Mouse (Mus musculus) heart, embryonic 10.5 days (tissue): ENCODE data around the gene Olfr1426. TPM values are rescaled to one million over a fixed set of nuclear protein-coding genes. Genes with fewer than 3 reads are reported as not detected.

Source experiments
- DNase-seq: peaks from one replicate; pipeline ENCODE4 v3.0.0-alpha.2; 2017; ENCODE audit warnings: low spot score
- H3K27ac ChIP-seq: fragments of 300-500 bp; sonication (generic); 2 replicates; pipeline ENCODE4 v1.5.1; 2016; ENCODE audit warnings: mild to moderate bottlenecking
- H3K27me3 ChIP-seq: fragments of 300-500 bp; sonication (generic); 2 replicates; pipeline ENCODE4 v1.6.1; 2016; ENCODE audit warnings: mild to moderate bottlenecking; ENCODE audit not compliant: poor library complexity, insufficient read depth, severe bottlenecking
- H3K36me3 ChIP-seq: fragments of 300-500 bp; sonication (generic); 2 replicates; pipeline ENCODE4 v1.6.1; 2016; ENCODE audit warnings: mild to moderate bottlenecking, moderate library complexity
- H3K4me1 ChIP-seq: fragments of 300-500 bp; sonication (generic); 2 replicates; pipeline ENCODE4 v1.6.1; 2016; ENCODE audit warnings: mild to moderate bottlenecking
- H3K4me3 ChIP-seq: fragments of 300-500 bp; sonication (generic); 2 replicates; pipeline ENCODE4 v1.5.1; 2016; ENCODE audit warnings: mild to moderate bottlenecking, moderate library complexity
- H3K9me3 ChIP-seq: fragments of 300-500 bp; sonication (generic); 2 replicates; pipeline ENCODE4 v1.6.1; 2016; ENCODE audit warnings: mild to moderate bottlenecking, moderate library complexity
- polyA plus RNA-seq: library from polyadenylated mRNA; unstranded; fragments of >200 nt; fragmentation: Nextera tagmentation; extraction: Ambion mirVana; gene quantifications from 2 replicates; pipeline ENCODE4 v1.2.1, GENCODE M21; 2016

Gene Olfr1426
- polyA plus RNA-seq, 1 experiment from 2014 or later = not detected

GRCm38 (mm10) chr19:12037727-12038126 is 54.1 kb downstream of the Olfr1426 start:
- DNase-seq = no peak
- no peaks in the 10 kb centered on the region for H3K4me1 ChIP-seq

More at GRCm38 (mm10) chr19:12037727-12038126, 54.1 kb downstream of the Olfr1426 start:
- H3K27me3 ChIP-seq = no peaks in the 10 kb centered on the region
- H3K27ac ChIP-seq = no peak overlapping the region
- H3K36me3 ChIP-seq = no peaks in the 10 kb centered on the region
- H3K4me3 ChIP-seq = no peak overlapping the region
- H3K9me3 ChIP-seq = no peaks in the 10 kb centered on the region

Other genes with a start within 250 kb of the Olfr1426 start
- gene Olfr1418, start 230.9 kb downstream of the Olfr1426 start, polyA plus RNA-seq = not detected in 2 replicates
- not detected in 2 replicates for gene Olfr1419, start 216.9 kb downstream of the Olfr1426 start, polyA plus RNA-seq
- 0.06 and 0.11 TPM in 2 replicates for gene Olfr1420, start 205.4 kb downstream of the Olfr1426 start, polyA plus RNA-seq
- 19.8 and 20.6 TPM in 2 replicates for gene Patl1, start 179.6 kb downstream of the Olfr1426 start, polyA plus RNA-seq
- 4.7 and 5.8 TPM in 2 replicates for gene Osbp, start 126.1 kb downstream of the Olfr1426 start, polyA plus RNA-seq
- 0.05 TPM in 1 of 2 replicates, not detected in the other for gene Olfr1423, start 50.7 kb downstream of the Olfr1426 start, polyA plus RNA-seq
- gene Olfr1424, start 29.3 kb downstream of the Olfr1426 start, polyA plus RNA-seq = not detected in 2 replicates
- not detected in 2 replicates for gene Olfr1425, start 14.3 kb downstream of the Olfr1426 start, polyA plus RNA-seq
- gene Olfr1427, start 11.3 kb upstream of the Olfr1426 start, polyA plus RNA-seq = not detected in 2 replicates
- gene Olfr1428, start 23.9 kb upstream of the Olfr1426 start, polyA plus RNA-seq = not detected in 2 replicates
- not detected in 2 replicates for gene Olfr76, start 31.2 kb upstream of the Olfr1426 start, polyA plus RNA-seq
- not detected in 2 replicates for gene Olfr1555-ps1, start 78.1 kb upstream of the Olfr1426 start, polyA plus RNA-seq
- not detected in 2 replicates for gene Olfr1431, start 108.6 kb upstream of the Olfr1426 start, polyA plus RNA-seq
- gene Olfr1432, start 140.6 kb upstream of the Olfr1426 start, polyA plus RNA-seq = not detected in 2 replicates
- gene Olfr262, start 149.6 kb upstream of the Olfr1426 start, polyA plus RNA-seq = not detected in 2 replicates
- not detected in 2 replicates for gene Olfr235, start 169.0 kb upstream of the Olfr1426 start, polyA plus RNA-seq
- gene Olfr1434, start 187.8 kb upstream of the Olfr1426 start, polyA plus RNA-seq = not detected in 2 replicates
- gene Olfr1436, start 207.1 kb upstream of the Olfr1426 start, polyA plus RNA-seq = not detected in 2 replicates
- gene Olfr1437, start 233.1 kb upstream of the Olfr1426 start, polyA plus RNA-seq = not detected in 2 replicates
- not detected in 2 replicates for gene Olfr1438-ps1, start 243.9 kb upstream of the Olfr1426 start, polyA plus RNA-seq